Mouse (Mus musculus) B cell, adult 2 months (primary cell): Measurements from ENCODE around the gene Vamp1.
"Not testable (repeated sequence)": the region's sequence is repeated elsewhere in the genome, so short reads cannot be mapped to it uniquely, and the experiment has no call there.

ENCODE experiments used
- DNase-seq, 2 experiments: peaks; one replicate each; pipeline ENCODE4 v3.0.0; 2022

The Vamp1 gene

DNA sequence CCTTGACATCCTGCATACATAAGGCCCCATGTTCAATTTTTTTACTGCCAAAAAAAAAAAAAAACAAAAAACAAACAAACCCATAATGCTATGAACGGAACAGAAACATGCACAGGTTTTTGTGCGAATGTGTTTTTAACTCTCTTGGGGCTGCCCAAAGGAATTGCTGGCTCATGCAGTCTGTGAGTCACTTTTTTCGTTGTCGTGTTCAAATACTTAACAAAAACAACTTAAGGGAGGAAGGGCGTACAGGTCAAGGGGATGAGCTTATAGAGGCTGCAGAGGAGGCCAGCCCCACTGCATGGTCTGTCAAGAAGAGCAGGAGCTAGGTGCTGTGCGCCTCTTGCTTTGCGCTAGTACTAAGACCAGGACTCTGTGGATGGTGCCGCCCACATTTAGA is 37.4 kb downstream of the Vamp1 start:
- DNase-seq = no peak

DNA sequence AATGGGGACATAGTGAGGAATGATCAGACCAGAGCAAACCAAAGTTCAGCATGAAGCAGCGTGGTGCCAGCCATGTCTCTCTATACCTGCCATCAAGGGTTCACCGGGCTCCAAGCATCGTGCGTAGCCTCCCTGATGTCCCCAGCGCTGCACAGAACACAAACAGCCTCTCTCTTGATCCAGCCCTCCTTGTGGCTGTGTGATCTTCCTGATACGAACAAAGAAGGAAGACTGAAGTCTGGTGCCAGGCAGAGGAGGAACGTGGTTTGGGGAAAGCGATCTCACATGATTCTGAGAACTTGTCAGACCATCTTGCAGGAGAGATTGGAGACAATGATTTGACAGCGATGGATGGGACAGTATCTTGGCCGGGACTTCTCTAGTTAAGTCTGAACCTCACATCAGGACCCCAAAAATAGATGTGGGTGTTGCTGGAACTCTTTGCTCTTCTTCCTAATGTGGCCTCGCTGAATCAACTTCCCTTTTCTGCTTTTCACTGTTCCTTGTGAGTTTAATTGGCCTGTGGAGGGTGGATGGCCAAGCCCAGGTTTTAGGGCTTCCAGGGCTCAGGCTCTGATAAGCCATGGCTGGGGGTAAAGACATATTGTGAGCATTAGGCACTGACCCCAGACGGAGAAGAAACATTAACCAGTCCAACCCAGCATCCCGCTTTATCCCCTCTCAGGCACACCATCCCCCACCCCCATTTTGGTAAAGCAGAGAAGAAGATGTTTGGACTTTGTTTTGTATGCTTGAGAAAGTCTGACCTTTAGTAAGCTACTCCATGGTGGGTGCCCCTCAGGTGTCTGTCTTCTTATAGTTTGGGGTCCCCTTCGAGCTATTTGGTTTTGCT is 38.7 kb downstream of the Vamp1 start:
- DNase-seq = peak; percentile 45 to 48

DNA sequence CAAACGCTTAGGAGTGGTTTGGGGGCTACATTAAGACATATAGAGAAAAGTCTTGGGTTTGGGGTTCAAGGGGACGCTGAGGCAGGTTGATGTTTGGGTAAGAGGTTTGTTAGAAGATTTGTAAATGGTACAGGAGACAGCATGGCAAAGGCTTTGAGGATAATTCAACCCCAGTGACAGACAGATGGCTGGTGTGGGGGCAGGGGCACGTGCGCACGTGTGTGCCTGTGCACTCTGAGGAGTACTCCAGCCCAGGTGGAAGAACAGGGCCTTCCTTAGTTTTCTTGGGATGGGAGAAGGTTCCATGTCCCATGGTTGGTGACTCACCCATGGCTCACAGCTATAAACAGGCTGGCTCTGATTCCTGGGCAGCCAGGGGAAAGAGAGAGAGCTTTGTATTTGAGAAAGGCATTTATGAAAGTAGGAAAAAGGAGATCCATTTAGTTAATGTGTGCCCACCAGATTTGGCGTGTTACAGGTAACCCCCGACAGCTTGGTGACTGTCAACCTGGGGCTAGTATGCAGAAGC is 40.2 kb downstream of the Vamp1 start:
- DNase-seq = no peak

DNA sequence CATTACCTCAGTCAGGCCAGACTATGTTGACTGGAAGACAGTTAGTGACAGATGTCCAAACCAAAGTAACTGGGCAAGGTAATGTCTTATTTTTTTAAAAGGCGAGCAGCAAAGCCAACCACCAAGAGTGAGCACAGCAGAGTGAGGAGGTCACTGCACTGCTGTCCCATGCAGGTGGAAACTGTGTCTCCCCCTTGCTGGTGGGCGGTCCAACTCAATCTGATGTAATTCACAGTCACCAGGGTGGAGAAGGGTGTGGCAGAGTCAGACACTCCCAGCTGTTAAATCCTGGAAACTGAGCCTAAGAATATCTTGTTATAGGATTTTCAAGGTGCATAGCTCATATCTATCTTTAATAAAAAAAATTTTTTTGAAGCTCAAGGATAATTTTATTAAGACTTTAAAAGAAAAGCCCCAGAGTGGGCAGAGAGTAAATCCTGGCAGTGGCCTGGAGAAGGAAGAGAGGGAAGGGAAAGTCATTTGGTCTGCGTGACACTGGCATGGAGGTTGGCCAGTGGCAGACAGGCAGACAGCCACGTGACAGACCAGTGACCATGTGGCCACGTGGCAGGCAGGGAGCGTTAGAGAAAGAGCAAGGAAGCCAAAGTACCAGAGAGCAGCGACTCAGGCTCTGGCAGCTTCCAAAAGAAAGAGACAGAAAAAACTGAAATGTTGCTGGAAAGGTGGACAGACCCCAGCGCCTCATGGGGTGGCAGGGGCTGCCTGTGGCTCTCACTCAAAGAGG is 41.0 kb downstream of the Vamp1 start:
- no peak for DNase-seq

DNA sequence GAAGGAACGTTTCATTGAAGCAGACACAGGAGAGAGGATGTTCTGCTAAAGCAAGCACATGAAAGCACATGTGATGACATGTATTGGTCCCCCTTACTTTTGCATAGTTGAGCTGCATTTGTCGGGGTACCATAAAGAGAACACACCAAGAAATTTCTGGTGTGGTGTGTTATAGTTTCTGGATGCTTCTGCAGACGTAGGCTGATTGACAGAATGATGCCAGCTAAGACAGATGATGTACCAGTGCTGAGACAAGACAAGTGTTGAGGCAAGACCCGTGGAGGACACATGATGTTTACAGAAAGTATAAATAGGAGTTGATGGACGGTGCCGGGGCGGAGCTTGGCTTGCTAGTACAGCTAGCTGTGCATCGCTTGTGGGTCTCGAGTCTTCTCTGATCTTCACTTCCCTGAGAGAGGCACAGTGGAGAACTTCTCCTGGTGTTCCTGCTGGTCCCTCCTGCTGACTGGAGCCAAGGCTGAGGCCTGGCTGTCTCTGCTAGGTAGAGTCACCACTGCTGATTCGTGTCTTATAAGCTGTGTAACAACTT is 44.7 kb downstream of the Vamp1 start:
- DNase-seq = no peak

DNA sequence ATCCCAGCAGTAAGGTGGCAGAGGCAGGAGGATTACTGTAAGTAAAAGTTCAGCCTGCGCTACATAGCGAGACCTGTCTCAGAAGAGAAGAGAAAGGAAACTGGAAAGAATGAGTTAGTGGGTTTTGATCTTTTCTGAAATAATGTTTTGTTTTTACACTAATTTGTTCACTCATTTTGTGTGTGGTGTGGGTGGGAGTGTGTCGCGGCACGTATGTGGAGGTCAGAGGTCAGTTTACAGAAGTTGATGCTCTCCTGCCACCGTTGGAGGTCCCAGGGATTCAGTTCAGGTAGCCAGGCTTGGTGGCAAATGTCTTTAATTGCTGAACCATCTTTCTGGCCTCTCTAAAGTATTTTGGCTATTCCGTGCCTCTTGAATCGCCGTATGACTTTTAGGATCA is 48.9 kb downstream of the Vamp1 start:
- no peak for DNase-seq

DNA sequence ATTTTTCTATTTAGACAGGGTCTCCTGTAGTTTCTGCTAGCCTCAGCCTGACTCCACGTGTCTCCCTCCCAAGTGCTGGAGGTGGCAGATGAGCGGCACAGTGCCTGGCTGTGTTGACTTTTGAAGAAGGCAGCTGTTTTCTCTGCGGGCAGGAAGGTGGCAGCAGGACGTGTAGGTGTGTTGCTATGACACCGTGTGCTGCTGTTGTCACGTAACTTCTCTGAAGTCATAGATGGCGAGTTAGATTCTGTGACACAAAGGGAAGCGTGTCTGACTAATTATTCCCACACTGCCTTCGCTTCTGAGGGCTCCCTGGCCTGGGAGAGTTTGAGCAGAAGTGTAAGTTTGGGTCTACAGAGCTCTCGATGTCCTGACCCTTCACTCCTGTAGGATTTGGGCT is 49.9 kb downstream of the Vamp1 start:
- peak; percentile 59 to 60 for DNase-seq

DNA sequence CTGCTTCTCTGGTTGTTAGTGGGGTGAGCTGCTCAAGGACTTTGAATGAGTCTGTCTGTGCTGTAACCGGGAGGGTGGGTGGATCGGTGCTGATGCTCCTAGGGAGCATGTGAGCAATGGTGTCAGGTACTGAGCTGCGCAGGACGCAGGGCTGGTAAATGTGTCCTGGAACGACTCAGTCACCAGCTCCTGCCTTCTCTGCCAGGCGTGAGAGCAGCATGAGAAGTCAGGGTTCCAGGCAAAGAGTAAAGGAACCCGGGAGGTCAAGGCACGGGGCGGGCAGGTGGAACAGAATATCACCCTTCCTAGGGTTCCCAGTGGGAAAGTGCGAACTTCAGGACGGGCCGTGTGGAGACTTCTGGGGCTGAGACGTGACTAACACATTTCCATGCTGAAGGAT is 50.7 kb downstream of the Vamp1 start:
- no peak for DNase-seq

DNA sequence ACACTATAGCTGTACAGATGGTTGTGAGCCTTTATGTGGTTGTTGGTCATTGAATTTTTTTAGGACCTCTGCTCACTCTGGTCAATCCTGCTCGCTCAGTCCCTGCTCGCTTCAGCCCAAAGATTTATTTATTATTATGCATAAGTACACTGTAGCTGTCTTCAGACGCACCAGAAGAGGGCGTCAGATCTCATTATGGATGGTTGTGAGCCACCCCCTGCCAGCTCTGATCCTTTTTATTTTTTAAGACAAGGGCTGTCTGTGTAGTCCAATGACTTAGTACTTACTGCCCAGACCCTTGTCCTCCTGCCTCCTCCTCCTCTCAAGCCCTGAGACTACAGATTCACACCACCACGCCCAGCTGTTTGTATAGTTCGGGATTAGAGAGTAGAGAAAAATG is 51.2 kb downstream of the Vamp1 start:
- not testable (repeated sequence) for DNase-seq

DNA sequence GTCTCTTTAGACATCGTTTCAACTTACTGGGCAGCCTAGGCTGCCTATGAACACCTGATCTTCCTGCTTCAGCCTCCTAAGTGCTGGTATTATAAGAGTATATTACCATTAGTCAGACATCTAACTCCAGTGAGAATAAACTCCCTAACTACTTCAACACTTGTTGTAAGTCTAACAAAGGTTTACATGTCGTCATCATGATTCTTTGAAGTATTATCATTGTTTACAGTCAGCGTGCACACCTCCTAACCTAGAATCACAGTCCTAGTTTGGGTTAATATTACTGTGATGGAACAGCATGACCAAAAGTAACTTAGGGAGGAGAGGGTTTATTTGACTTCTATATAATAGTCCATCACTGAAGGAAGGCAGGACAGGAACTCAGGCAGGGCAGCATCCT is 52.1 kb downstream of the Vamp1 start:
- DNase-seq = no peak

DNA sequence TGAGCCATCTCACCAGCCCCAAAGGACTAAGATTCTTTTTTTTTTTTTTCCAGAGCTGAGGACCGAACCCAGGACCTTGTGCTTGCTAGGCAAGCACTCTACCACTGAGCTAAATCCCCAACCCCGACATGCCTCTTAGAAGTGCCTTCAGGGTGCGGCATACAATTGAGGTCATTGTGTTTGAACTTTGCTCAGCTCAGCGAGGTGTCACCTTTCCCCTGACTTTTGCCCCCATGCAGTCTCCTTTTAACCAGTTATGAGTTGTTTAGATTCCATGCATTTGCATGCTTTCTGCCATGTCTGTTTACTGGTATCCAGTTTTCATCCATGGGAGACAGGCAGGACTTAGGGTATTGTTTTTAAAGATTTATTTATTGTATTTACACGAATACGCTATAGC is 53.4 kb downstream of the Vamp1 start:
- DNase-seq = no peak

DNA sequence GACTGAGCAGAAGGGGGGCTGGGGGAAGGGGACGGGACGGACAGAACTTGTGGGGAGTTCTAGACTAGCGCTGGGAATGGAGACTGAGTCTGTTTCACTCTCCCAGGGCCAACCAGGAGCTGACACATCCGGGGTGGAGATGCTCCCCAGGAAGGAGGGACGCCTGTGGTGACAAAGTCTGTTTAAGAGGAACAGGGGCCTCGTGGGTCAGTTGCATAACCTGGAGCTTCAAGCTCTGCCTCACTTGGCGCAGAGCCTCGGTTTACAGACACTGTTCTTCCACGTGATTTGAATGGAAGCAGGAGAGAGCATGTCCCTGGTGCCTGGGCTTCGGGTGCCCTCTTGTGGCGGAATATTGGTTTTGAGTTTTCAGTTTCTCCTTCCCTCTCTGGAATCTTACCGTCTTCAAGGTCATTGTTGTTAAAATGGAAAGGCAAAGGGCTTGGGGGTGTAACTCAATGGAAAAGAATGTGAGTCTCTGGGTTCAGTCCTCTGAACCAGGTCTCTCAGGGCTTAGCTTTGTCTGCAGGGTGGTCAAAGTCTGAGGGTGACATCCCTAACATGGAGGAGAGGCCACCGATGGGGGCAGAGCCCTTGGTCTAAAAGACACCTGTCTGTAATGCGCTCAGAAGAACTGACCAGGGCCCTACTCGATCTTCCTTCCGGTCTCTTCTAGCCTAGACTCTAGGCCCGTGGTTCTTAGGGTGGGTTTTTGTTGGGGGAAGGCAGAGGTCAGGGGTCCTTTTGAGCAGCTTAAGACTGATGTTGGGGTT is 56.3 kb downstream of the Vamp1 start:
- peak; percentile 89 to 92 for DNase-seq

DNA sequence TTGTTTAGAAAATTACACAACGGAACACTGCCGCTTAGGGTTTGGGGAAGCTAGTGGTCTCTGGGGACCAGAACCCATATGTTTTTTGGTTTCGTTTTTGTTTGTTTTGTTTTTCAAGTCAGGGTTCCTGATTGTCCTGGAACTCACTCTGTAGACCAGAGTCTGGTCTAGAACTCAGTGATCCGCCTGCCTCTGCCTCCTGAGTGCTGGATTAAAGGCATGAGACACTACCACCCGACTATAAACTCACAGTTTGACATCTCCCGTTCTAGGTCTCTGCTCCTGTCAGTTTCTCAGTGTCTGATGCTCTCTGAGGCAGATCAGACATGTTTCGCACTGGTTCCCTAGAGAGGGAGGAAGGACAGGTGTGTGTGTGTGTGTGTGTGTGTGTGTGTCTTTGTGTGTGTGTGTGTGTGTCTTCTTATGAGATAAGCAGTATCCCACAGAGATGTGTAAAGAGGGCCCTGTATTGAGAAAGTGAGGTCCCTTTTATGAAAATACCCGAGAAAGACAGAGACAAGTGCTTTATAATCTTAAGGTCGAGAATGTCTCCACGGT is 57.0 kb downstream of the Vamp1 start:
- no peak for DNase-seq

DNA sequence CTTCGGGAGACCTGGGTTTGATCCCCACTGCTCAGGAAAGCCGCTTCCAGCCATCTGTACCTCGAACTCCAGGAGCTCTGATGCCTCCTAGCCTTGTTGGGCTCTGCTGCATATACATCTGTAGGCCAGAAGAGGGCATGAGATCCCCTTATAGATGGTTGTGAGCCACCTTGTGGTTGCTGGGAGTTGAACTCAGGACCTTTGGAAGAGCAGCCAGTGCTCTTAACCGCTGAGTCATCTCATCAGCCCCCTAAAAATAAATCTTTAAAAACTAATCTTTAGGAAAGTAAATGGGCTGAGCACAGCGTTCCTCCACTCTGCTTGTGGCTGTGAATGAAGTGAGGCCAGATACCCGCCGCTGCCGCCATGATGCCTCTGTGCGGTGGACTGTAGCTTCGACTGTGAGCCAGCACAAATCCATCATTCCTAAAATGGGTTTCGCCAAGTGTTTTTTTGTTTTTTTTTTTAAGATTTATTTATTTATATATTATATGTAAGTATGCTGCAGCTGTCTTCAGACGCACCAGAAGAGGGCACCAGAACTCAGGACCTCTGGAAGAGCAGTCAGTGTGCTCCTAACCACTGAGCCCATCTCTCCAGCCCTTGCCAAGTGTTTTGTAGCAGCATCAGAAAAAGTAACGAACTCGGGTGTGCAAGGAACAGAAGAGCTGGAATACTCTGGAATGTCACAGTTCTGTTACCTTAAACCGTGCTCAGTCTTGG is 59.7 kb downstream of the Vamp1 start:
- peak; percentile 21 to 27 for DNase-seq

DNA sequence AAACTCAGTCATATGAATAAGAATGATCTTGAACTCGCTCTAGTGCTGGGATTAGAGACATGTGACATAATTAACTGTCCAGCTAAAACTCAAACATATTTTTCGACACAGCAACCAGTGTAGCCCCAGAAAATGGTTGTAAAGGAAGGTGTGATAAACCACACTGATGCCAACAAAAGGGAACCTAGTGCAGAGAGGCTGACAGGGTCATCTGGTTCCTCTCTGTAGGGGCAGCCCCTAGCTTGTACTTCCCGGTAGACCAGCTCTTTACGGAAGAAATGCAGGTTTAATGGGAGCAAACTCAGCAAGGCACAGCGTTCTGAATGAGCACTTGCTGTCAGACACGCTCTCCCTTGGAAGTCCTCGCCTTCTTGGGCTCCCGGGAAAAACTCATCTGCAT is 64.4 kb downstream of the Vamp1 start:
- DNase-seq = peak in 1 of 2 experiments; percentile 14

DNA sequence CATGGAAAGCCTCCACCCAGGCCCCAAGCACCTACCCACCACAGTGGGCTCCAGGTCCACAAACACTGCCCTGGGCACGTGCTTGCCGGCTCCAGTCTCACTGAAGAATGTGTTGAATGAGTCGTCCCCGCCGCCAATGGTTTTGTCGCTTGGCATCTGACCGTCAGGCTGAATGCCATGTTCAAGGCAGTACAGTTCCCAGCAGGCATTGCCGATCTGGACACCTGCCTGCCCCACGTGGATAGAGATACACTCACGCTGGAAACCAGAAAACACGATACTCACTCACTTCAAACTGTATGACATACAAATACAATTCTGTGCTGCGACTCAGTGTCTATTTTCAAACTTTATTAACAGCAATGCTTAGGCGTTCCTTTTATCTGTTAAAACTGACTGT is 67.4 kb downstream of the Vamp1 start:
- not testable (repeated sequence) for DNase-seq

DNA sequence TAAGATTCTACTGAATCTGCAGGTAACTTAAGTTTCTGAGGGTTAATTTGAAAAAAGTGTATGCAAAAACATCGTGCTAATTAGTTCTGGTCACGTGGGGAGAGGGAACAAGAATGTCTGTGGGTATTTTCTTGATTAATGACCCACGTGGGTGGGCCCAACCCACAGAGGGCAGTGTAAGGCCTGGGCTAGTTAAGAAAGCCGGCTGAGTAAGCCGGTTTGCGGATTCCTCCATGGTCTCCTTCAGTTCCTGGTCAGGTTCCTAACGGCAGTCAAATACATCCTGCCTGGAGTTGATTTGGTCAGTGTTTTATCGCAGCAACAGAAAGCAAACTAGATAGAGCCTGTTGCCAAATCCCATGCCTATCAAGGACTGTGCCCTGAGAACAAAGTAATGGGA is 68.9 kb downstream of the Vamp1 start:
- DNase-seq = no peak

DNA sequence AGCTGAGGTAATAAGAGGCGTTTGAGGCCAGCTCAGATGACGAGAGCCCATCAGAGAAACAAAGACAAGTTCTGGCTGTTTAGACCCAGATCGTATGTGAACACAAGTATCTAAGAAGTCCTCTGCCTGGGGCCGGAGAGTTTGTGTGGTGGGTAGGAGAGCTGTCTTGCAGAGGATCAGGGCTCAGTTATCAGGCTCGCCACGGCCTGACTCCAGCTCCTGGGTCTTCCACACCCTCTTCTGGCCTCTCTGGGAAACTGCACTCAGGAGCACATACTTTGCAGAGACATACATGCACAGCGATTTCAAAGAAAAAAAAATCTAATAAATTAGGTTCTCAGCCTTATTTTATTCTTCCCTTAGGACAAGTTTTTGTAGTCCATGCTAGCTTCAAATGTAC is 69.4 kb downstream of the Vamp1 start:
- no peak for DNase-seq

DNA sequence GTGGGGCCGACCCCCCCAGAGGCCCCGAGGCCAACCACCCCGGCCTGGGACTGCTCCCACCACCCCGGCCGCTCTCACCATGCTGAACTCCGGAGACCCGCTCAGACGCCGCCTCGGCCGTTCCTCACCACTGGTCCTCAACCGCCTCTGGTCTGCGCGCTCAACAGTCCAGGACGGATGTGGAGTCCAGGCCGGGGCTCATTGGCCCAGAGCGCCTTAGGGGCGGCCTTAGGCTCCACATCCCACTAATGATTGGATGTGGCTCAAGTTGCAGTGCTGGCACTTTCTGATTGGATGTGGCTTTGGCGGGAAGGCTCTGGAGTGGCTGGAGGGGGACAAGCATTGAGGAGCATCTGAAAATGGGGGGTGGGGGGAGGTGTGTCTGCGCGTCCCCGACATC is 70.5 kb downstream of the Vamp1 start, which contains the start of gene Tuba3a:
Tuba3a (minus strand) TSS at position 153 of the 400 bp plus-strand sequence.
- DNase-seq = no peak

DNA sequence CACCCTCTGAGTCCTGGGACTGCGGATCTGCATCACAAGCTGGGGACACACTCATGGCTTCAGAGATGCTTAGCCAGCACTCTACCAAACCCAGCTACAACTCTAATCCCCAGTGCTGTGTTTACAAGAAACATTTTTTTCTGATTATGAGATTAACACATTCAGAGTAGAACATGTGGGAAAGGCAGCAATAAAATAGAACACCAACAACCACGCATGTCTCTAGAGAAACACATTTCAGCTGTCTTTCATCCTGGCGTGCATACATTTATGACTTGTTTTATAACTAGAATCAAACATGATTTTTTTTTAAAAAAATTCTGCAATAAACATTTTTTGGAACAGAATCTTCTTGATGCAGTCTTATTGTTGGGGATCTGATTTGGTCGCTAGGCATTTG is 71.6 kb downstream of the Vamp1 start:
- no peak for DNase-seq

DNA sequence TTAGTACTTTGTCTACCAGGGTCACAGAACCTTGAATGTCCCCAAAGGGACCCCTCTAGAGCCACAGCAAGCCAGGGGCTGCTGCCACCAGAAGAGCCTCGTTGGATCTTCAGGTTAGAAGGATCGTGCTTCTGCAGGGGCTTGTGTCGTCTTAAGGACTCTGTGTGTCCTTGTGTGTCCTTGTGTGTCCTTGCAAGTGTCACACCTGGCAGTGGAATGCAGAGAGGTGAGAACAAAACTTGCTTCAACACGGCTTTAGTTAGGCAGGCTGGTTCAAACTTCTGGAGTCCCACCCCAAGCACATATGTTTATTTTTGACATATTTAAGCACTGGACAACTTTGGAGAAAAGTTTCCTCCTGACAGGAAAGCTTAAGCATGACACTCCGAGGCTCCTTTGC is 73.4 kb downstream of the Vamp1 start:
- DNase-seq = no peak

DNA sequence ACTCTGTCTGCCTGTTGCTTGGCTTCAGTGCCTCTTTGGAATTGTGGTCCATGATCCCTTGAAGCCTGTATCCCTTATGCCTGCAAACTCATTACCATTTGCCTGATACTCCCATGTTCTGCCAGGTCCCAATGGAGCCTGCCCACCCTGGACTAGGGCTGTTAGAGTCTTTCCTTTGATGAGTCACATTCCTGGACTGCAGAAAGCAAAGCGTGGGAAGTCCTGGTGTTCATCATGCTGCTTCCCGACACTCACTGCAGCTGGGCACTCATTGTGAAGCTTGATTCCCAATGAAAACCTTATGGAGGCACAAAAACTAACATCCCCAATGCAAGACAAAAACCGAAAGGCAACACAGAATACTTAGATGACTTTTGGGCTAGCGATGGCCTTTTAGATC is 76.0 kb downstream of the Vamp1 start:
- no peak for DNase-seq
